Mouse (Mus musculus): ENCODE measurements around the gene Kcnip1. TPM values are rescaled to one million over a fixed set of nuclear protein-coding genes. Genes with fewer than 3 reads are reported as not detected.

The Kcnip1 gene
- polyA plus RNA-seq, 1 experiment from 2014 or later, result 2.0 TPM

- no peak for ATAC-seq (replicated peaks; ENCODE audit: low FRiP score, low read depth)
- Histone ChIP-seq H3K36me3 (ENCODE audit: insufficient read depth, low read length) (no peaks in the 10 kb centered on the region), H3K4me3 (replicated peaks; ENCODE audit: low read depth, low read length) (no peak overlapping the region), H3K4me1 (replicated peaks; ENCODE audit: insufficient read depth, low read length) (no peaks in the 10 kb centered on the region), H3K27ac (no peak overlapping the region), H3K9me3 (replicated peaks; ENCODE audit: low read length) (no peaks in the 10 kb centered on the region), H3K9ac (ENCODE audit: low read depth, low read length) (no peak overlapping the region), H3K27me3 (ENCODE audit: insufficient read depth, low read length) (no peaks in the 10 kb centered on the region), H3K4me2 (ENCODE audit: low read length) (no peak overlapping the region)
- DNase-seq (ENCODE audit: low spot score), result no peak
- WGBS, result 66% methylated on average over 6 of the region's 6 CpGs
- TF ChIP-seq CTCF (IDR thresholded peaks at IDR 0.05; ENCODE audit: low read depth), result no peak
Measured at GRCm38 (mm10) chr11:33903494-33903893, 89.5 kb downstream of the Kcnip1 start.

- Histone ChIP-seq H3K27ac (no peak overlapping the region), H3K36me3 (ENCODE audit: insufficient read depth, low read length) (no peaks in the 10 kb centered on the region), H3K4me1 (replicated peaks; ENCODE audit: insufficient read depth, low read length) (no peaks in the 10 kb centered on the region), H3K4me3 (replicated peaks; ENCODE audit: low read depth, low read length) (no peak overlapping the region), H3K4me2 (ENCODE audit: low read length) (no peak overlapping the region), H3K9me3 (replicated peaks; ENCODE audit: low read length) (no peaks in the 10 kb centered on the region), H3K27me3 (ENCODE audit: insufficient read depth, low read length) (no peaks in the 10 kb centered on the region), H3K9ac (ENCODE audit: low read depth, low read length) (no peak overlapping the region)
- no peak for TF ChIP-seq CTCF (IDR thresholded peaks at IDR 0.05; ENCODE audit: low read depth)
- WGBS, result 78% methylated on average over 10 of the region's 10 CpGs
- DNase-seq (ENCODE audit: low spot score) (no peak), ATAC-seq (replicated peaks; ENCODE audit: low FRiP score, low read depth) (no peak)
Measured at GRCm38 (mm10) chr11:33902377-33902776, 90.6 kb downstream of the Kcnip1 start.

- no peaks in the 10 kb centered on the region for H3K9me3 ChIP-seq (replicated peaks; ENCODE audit: low read length)
- H3K4me3 ChIP-seq (replicated peaks; ENCODE audit: low read depth, low read length), result no peak overlapping the region
- no peaks in the 10 kb centered on the region for H3K4me1 ChIP-seq (replicated peaks; ENCODE audit: insufficient read depth, low read length)
- ATAC-seq (replicated peaks; ENCODE audit: low FRiP score, low read depth) (no peak), DNase-seq (ENCODE audit: low spot score) (no peak)
- H3K27me3 ChIP-seq (ENCODE audit: insufficient read depth, low read length), result no peaks in the 10 kb centered on the region
- 66% methylated on average over 2 of the region's 2 CpGs for WGBS
- no peak for TF ChIP-seq CTCF (IDR thresholded peaks at IDR 0.05; ENCODE audit: low read depth)
- H3K36me3 ChIP-seq (ENCODE audit: insufficient read depth, low read length), result no peaks in the 10 kb centered on the region
- H3K4me2 ChIP-seq (ENCODE audit: low read length), result no peak overlapping the region
- no peak overlapping the region for H3K9ac ChIP-seq (ENCODE audit: low read depth, low read length)
- no peak overlapping the region for H3K27ac ChIP-seq
Measured at GRCm38 (mm10) chr11:33901783-33902182, 91.2 kb downstream of the Kcnip1 start.

- Histone ChIP-seq H3K27ac (no peak overlapping the region), H3K9me3 (replicated peaks; ENCODE audit: low read length) (no peaks in the 10 kb centered on the region), H3K36me3 (ENCODE audit: insufficient read depth, low read length) (no peaks in the 10 kb centered on the region), H3K4me1 (replicated peaks; ENCODE audit: insufficient read depth, low read length) (no peaks in the 10 kb centered on the region), H3K27me3 (ENCODE audit: insufficient read depth, low read length) (no peaks in the 10 kb centered on the region), H3K4me3 (replicated peaks; ENCODE audit: low read depth, low read length) (no peak overlapping the region), H3K4me2 (ENCODE audit: low read length) (no peak overlapping the region), H3K9ac (ENCODE audit: low read depth, low read length) (no peak overlapping the region)
- DNase-seq (ENCODE audit: low spot score) (no peak), ATAC-seq (replicated peaks; ENCODE audit: low FRiP score, low read depth) (no peak)
- 78% methylated on average over 4 of the region's 4 CpGs for WGBS
- no peak for TF ChIP-seq CTCF (IDR thresholded peaks at IDR 0.05; ENCODE audit: low read depth)
Measured at GRCm38 (mm10) chr11:33891084-33891483, 101.9 kb downstream of the Kcnip1 start.

GRCm38 (mm10) chr11:33890382-33890781, 102.6 kb downstream of the Kcnip1 start:
- TF ChIP-seq CTCF (IDR thresholded peaks at IDR 0.05; ENCODE audit: low read depth), result no peak
- H3K4me3 ChIP-seq (replicated peaks; ENCODE audit: low read depth, low read length), result no peak overlapping the region
- no peak overlapping the region for H3K4me2 ChIP-seq (ENCODE audit: low read length)
- 96% methylated on average over 2 of the region's 2 CpGs for WGBS
- no peaks in the 10 kb centered on the region for H3K27me3 ChIP-seq (ENCODE audit: insufficient read depth, low read length)
- DNase-seq (ENCODE audit: low spot score) (no peak), ATAC-seq (replicated peaks; ENCODE audit: low FRiP score, low read depth) (no peak)
- no peak overlapping the region for H3K9ac ChIP-seq (ENCODE audit: low read depth, low read length)
- no peak overlapping the region for H3K27ac ChIP-seq
- H3K9me3 ChIP-seq (replicated peaks; ENCODE audit: low read length), result no peaks in the 10 kb centered on the region
- H3K4me1 ChIP-seq (replicated peaks; ENCODE audit: insufficient read depth, low read length), result no peaks in the 10 kb centered on the region
- H3K36me3 ChIP-seq (ENCODE audit: insufficient read depth, low read length), result no peaks in the 10 kb centered on the region

- WGBS, result 86% methylated on average over 3 of the region's 3 CpGs
- no peaks in the 10 kb centered on the region for H3K27me3 ChIP-seq (ENCODE audit: insufficient read depth, low read length)
- no peak overlapping the region for H3K4me2 ChIP-seq (ENCODE audit: low read length)
- no peaks in the 10 kb centered on the region for H3K36me3 ChIP-seq (ENCODE audit: insufficient read depth, low read length)
- no peaks in the 10 kb centered on the region for H3K9me3 ChIP-seq (replicated peaks; ENCODE audit: low read length)
- H3K4me3 ChIP-seq (replicated peaks; ENCODE audit: low read depth, low read length), result no peak overlapping the region
- ATAC-seq (replicated peaks; ENCODE audit: low FRiP score, low read depth), result no peak
- no peak overlapping the region for H3K27ac ChIP-seq
- H3K9ac ChIP-seq (ENCODE audit: low read depth, low read length), result no peak overlapping the region
- no peak for DNase-seq (ENCODE audit: low spot score)
- TF ChIP-seq CTCF (IDR thresholded peaks at IDR 0.05; ENCODE audit: low read depth), result no peak
- no peaks in the 10 kb centered on the region for H3K4me1 ChIP-seq (replicated peaks; ENCODE audit: insufficient read depth, low read length)
Measured at GRCm38 (mm10) chr11:33887660-33888059, 105.3 kb downstream of the Kcnip1 start.

- Histone ChIP-seq H3K27ac (no peak overlapping the region), H3K4me3 (replicated peaks; ENCODE audit: low read depth, low read length) (no peak overlapping the region), H3K36me3 (ENCODE audit: insufficient read depth, low read length) (no peaks in the 10 kb centered on the region), H3K27me3 (ENCODE audit: insufficient read depth, low read length) (no peaks in the 10 kb centered on the region), H3K9me3 (replicated peaks; ENCODE audit: low read length) (no peaks in the 10 kb centered on the region), H3K4me2 (ENCODE audit: low read length) (no peak overlapping the region), H3K4me1 (replicated peaks; ENCODE audit: insufficient read depth, low read length) (no peaks in the 10 kb centered on the region), H3K9ac (ENCODE audit: low read depth, low read length) (no peak overlapping the region)
- ATAC-seq (replicated peaks; ENCODE audit: low FRiP score, low read depth) (no peak), DNase-seq (ENCODE audit: low spot score) (no peak)
- WGBS, result 83% methylated on average over 4 of the region's 4 CpGs
- TF ChIP-seq CTCF (IDR thresholded peaks at IDR 0.05; ENCODE audit: low read depth), result no peak
Measured at GRCm38 (mm10) chr11:33885981-33886380, 107.0 kb downstream of the Kcnip1 start.
